Mouse (Mus musculus) frontal cortex, adult (tissue): ENCODE results near the gene Rab12.

Experiments used
- ATAC-seq: cut with Nextera tagmentation; 2 replicates; pipeline ENCODE4 v1.9.2; 2017; ENCODE audit warnings: mild to moderate bottlenecking, moderate library complexity, mixed read lengths; ENCODE audit not compliant: low TSS enrichment

The Rab12 gene

GRCm38 (mm10) chr17:66448421-66449405, 70.8 kb downstream of the Rab12 start:
- ATAC-seq = 0 out of 2 replicates have a peak, but pooled peaks have one; percentile 2

GRCm38 (mm10) chr17:66447978-66448377, 71.6 kb downstream of the Rab12 start:
- ATAC-seq = no peak

GRCm38 (mm10) chr17:66447007-66447312, 72.6 kb downstream of the Rab12 start:
- ATAC-seq = no peak

- ATAC-seq = peak; percentile 9; the same call in 1 of the 2 replicates
Observed at GRCm38 (mm10) chr17:66446196-66447006, 73.1 kb downstream of the Rab12 start.
